In the genomic region with DNA sequence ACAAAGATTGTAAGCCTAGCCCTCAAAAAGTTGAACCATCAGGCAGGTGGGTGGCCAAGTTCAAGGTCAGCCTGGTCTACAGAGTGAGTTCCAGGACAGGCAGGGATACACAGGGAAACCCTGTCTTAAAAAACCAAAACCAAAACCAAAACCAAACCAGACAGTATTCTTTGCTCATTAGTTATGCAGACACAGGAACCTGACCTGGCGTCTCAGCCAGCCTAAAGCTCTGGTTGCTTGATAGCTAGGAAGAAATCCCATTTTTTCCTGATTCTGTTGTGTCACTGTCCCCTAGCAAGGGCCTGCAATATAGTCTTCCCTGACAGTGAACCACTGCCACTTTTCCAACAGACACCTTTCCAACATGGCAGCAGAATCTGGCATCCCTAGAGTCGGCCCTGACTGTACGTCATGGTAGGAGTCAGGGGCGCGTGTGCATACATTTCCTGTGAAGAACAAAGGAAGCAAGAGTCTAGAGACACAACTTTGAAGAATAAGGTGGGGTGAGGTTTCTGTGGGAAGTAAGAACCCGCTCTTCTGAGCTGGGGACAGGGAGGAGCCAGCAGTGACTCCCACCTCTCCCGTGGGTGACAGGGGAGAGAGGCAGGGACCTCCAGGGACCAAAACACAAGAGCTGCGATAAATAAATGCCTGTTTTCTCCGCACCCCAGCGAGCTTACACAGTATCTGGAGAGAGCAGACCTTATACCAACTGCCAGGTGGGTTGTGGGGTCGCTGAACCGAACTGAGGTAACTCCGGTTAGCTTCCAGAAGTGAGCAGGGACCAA, we compare ENCODE assay signal across 11 mouse cellular contexts. TPM values are rescaled to one million over a fixed set of nuclear protein-coding genes. Genes with fewer than 3 reads are reported as not detected.
A peak's percentile ranks its signal among the peaks of the same experiment; 100 is the strongest.
DNase-seq lines count a peak whose midpoint lies in the region; ATAC-seq and TF ChIP-seq lines count a peak whose summit lies in the region.
"Had no signal": no experiment of that assay in that cellular context is flagged by ENCODE, and none has a peak within 500 bp of the region (broad histone marks: within the 10 kb centered on the region; RNA-seq: fewer than 3 reads in every experiment).

No protein-coding gene starts in this region.

- peaks cover 37% of the 10 kb centered on the region for H3K36me3 ChIP-seq in heart, embryonic 11.5 days (ENCODE audit: control insufficient read depth, insufficient read depth, low read length)
- peaks cover 69 to 93% of the 10 kb centered on the region in 2 experiments for H3K36me3 ChIP-seq in CH12.LX (replicated peaks in 1 of 2; ENCODE audit: control insufficient read depth in 1 of 2, insufficient read depth in 1 of 2, low read length in 1 of 2)
- H3K36me3 ChIP-seq in heart, postnatal 0 days (replicated peaks; ENCODE audit: control insufficient read depth, insufficient read depth, low read length) = peaks cover 79% of the 10 kb centered on the region
- H3K36me3 ChIP-seq in splenic B cell, adult 2 months (ENCODE audit: control insufficient read depth, insufficient read depth, low read length, poor library complexity, severe bottlenecking) = no peaks in the 10 kb centered on the region; the same call in 1 of the 2 replicates
- H3K36me3 ChIP-seq in forebrain, embryonic 10.5 days (replicated peaks) = peaks cover 94% of the 10 kb centered on the region

- TF ChIP-seq EP300 in CH12.LX (IDR thresholded peaks at IDR 0.05; ENCODE audit: low read length) = no peak
- TF ChIP-seq EP300 in heart, postnatal 0 days (IDR thresholded peaks at IDR 0.05; ENCODE audit: low read depth) = no peak

- in situ Hi-C loops in CH12.LX (cut with MboI; ENCODE audit: low pct_ligation_motif_present, low pct_unique_long_range_greater_than_20kb, low sequenced_read_pairs) = loop anchor here (5.0 to 25.0 kb wide), 2 partner anchors 88 to 213 kb away; a partner anchor contains a TSS

- peak overlapping the region; percentile 60; the same call in 1 of the 2 replicates for H3K27ac ChIP-seq in heart, embryonic 11.5 days (ENCODE audit: low read depth, low read length)
- H3K27ac ChIP-seq in CH12.LX (ENCODE audit: insufficient read depth, low read depth) = peak overlapping the region; percentile 24
- peak overlapping the region; percentile 72 for H3K27ac ChIP-seq in heart, postnatal 0 days (ENCODE audit: low read depth)
- H3K27ac ChIP-seq in forebrain, embryonic 10.5 days = no peak overlapping the region
- H3K27ac ChIP-seq: hindbrain, postnatal 0 days had no signal

- WGBS in heart, embryonic 11.5 days (ENCODE audit: insufficient replicate concordance) = 86% methylated on average over 13 of the region's 13 CpGs
- WGBS in heart, postnatal 0 days = 74% methylated on average over 13 of the region's 13 CpGs
- 92% methylated on average over 13 of the region's 13 CpGs for WGBS in forebrain, embryonic 10.5 days

- no peak for ATAC-seq in heart, embryonic 11.5 days (replicated peaks; ENCODE audit: insufficient number of reproducible peaks, low FRiP score, low TSS enrichment)
- ATAC-seq in heart, postnatal 0 days (ENCODE audit: insufficient read depth, low read depth) = no peak
- ATAC-seq: forebrain, postnatal 0 days; hindbrain, postnatal 0 days had no signal

- no peak for TF ChIP-seq CTCF in CH12.LX (conservative IDR thresholded peaks at IDR 0.05 in 1 of 2, IDR thresholded peaks at IDR 0.05 in 1 of 2; ENCODE audit: low read depth in 2 of 2, low read length in 2 of 2)
- no peak for TF ChIP-seq CTCF in heart, postnatal 0 days (IDR thresholded peaks at IDR 0.05; ENCODE audit: low read depth)

- intact Hi-C loops in heart, postnatal 10 days (cut with DNase I) = no loop called here

- H3K4me3 ChIP-seq in heart, embryonic 11.5 days (ENCODE audit: low read depth, low read length) = no peak overlapping the region
- no peak overlapping the region for H3K4me3 ChIP-seq in CH12.LX (replicated peaks in 1 of 3; ENCODE audit: low read depth in 2 of 3, low read length in 2 of 3, poor library complexity in 1 of 3)
- H3K4me3 ChIP-seq in heart, postnatal 0 days (ENCODE audit: low read depth, low read length) = no peak overlapping the region
- no peak overlapping the region for H3K4me3 ChIP-seq in forebrain, embryonic 10.5 days

- peaks cover 28% of the 10 kb centered on the region for H3K4me1 ChIP-seq in heart, embryonic 11.5 days (ENCODE audit: control insufficient read depth, insufficient read depth, low read length)
- H3K4me1 ChIP-seq in CH12.LX (ENCODE audit: control insufficient read depth in 1 of 2, insufficient read depth in 2 of 2) = peaks cover 4 to 34% of the 10 kb centered on the region in 2 experiments; a peak in 3 of 4 replicates
- H3K4me1 ChIP-seq in heart, postnatal 0 days (ENCODE audit: control insufficient read depth, insufficient read depth) = peaks cover 20% of the 10 kb centered on the region
- peaks cover 29% of the 10 kb centered on the region for H3K4me1 ChIP-seq in forebrain, embryonic 10.5 days

- H3K9ac ChIP-seq in heart, embryonic 11.5 days (ENCODE audit: low read depth, low read length) = no peak overlapping the region
- H3K9ac ChIP-seq in CH12.LX (ENCODE audit: insufficient read depth, low read depth) = no peak overlapping the region
- H3K9ac ChIP-seq in heart, postnatal 0 days (replicated peaks; ENCODE audit: low read depth, low read length) = no peak overlapping the region
- H3K9ac ChIP-seq: forebrain, postnatal 0 days had no signal

- no peaks in the 10 kb centered on the region for H3K79me2 ChIP-seq in CH12.LX (replicated peaks; ENCODE audit: control insufficient read depth, extremely low read depth, insufficient read depth, poor library complexity, severe bottlenecking)

- H3K27me3 ChIP-seq in heart, embryonic 11.5 days (ENCODE audit: control insufficient read depth, insufficient read depth, low read length) = no peaks in the 10 kb centered on the region
- no peaks in the 10 kb centered on the region for H3K27me3 ChIP-seq in CH12.LX (replicated peaks)
- H3K27me3 ChIP-seq in heart, postnatal 0 days (ENCODE audit: control insufficient read depth, insufficient read depth, low read length) = no peaks in the 10 kb centered on the region
- H3K27me3 ChIP-seq in splenic B cell, adult 2 months (ENCODE audit: control insufficient read depth, insufficient read depth, low read length, poor library complexity, severe bottlenecking) = no peaks in the 10 kb centered on the region
- no peaks in the 10 kb centered on the region for H3K27me3 ChIP-seq in forebrain, embryonic 10.5 days (ENCODE audit: poor library complexity, severe bottlenecking)

- no peaks in the 10 kb centered on the region for H3K9me3 ChIP-seq in heart, embryonic 11.5 days (replicated peaks; ENCODE audit: control insufficient read depth, low read length)
- no peaks in the 10 kb centered on the region for H3K9me3 ChIP-seq in CH12.LX (replicated peaks; ENCODE audit: low read length)
- H3K9me3 ChIP-seq in heart, postnatal 0 days (replicated peaks; ENCODE audit: control insufficient read depth, low read length) = no peaks in the 10 kb centered on the region
- H3K9me3 ChIP-seq in forebrain, embryonic 10.5 days = no peaks in the 10 kb centered on the region

- no peak for DNase-seq in heart, postnatal 10 days
- DNase-seq in CH12.LX (ENCODE audit: extremely low read depth) = no peak
- no peak for DNase-seq in heart, postnatal 0 days (ENCODE audit: low spot score)
- peak; percentile 25 for DNase-seq in splenic B cell, adult 2 months (ENCODE audit: low read depth, low spot score)
- DNase-seq in left cerebral cortex, adult 8-10 months (ENCODE audit: low spot score in 2 of 2) = no peak
- DNase-seq in right cerebral cortex, adult 2 months (ENCODE audit: low spot score in 2 of 2) = no peak
- DNase-seq in forebrain, embryonic 10.5 days (ENCODE audit: extremely low spot score, low spot score) = no peak
- DNase-seq: adrenal gland, postnatal 25 days; forebrain, postnatal 0 days had no signal

- dilution Hi-C loops in CH12.LX (cut with MboI; ENCODE audit: extremely low pct_ligation_motif_present, extremely low pct_unique_long_range_greater_than_20kb, low sequenced_read_pairs) = no loop called here

- TF ChIP-seq RAD21 in CH12.LX (IDR thresholded peaks at IDR 0.05; ENCODE audit: low read depth, low read length) = no peak

- no peak overlapping the region for H3K4me2 ChIP-seq in heart, embryonic 11.5 days
- no peak overlapping the region for H3K4me2 ChIP-seq in CH12.LX (ENCODE audit: insufficient read depth, low read depth, poor library complexity, severe bottlenecking)
- H3K4me2 ChIP-seq in heart, postnatal 0 days (ENCODE audit: low read depth, low read length) = no peak overlapping the region

- TF ChIP-seq POLR2A in CH12.LX (IDR thresholded peaks at IDR 0.05; ENCODE audit: low read depth, low read length) = no peak

RNA-seq across cellular contexts. Expression of a gene that starts 10.5 kb away (rescaled TPM):
- 26.8 TPM in 2 replicates for polyA plus RNA-seq in heart, embryonic 11.5 days (2014; fragmentation: Nextera tagmentation; extraction: Ambion mirVana)
- 10 to 100 TPM; 17.2 to 19.0 TPM for total RNA-seq in heart, postnatal 10 days (2021)
- total RNA-seq in CH12.LX (2012; rRNA removed) (28.0 and 40.1 TPM in 2 replicates), CH12.LX (2014; rRNA removed) (24.0 and 24.4 TPM in 2 replicates)
- polyA plus RNA-seq in CH12.LX (2012; ENCODE audit: insufficient read length, low read depth) = 57.4 and 60.5 TPM in 2 replicates
- 14.3 and 17.4 TPM in 2 replicates for total RNA-seq in heart, postnatal 0 days (2014; rRNA removed; ENCODE audit: low replicate concordance)
- 15.8 and 19.9 TPM in 2 replicates for polyA plus RNA-seq in heart, postnatal 0 days (2015; fragmentation: Nextera tagmentation; extraction: Ambion mirVana)
- 10 to 100 TPM; 15.7 to 19.0 (median 17.1) TPM for total RNA-seq in left cerebral cortex, adult 8-10 months (2022)
- polyA plus RNA-seq in forebrain, embryonic 10.5 days (2016; fragmentation: Nextera tagmentation; extraction: Ambion mirVana) = 43.2 and 45.4 TPM in 2 replicates

RNA-seq across cellular contexts. Expression of a gene that starts 10.6 kb away (rescaled TPM):
- polyA plus RNA-seq in heart, embryonic 11.5 days (2014; fragmentation: Nextera tagmentation; extraction: Ambion mirVana) = 30.3 and 36.4 TPM in 2 replicates
- 10 to 100 TPM; 21.9 to 23.0 TPM for total RNA-seq in heart, postnatal 10 days (2021)
- total RNA-seq in CH12.LX (2012; rRNA removed) (30.5 and 31.0 TPM in 2 replicates), CH12.LX (2014; rRNA removed) (42.5 and 43.5 TPM in 2 replicates)
- 31.1 and 31.2 TPM in 2 replicates for polyA plus RNA-seq in CH12.LX (2012; ENCODE audit: insufficient read length, low read depth)
- total RNA-seq in heart, postnatal 0 days (2014; rRNA removed; ENCODE audit: low replicate concordance) = 26.5 and 30.1 TPM in 2 replicates
- polyA plus RNA-seq in heart, postnatal 0 days (2015; fragmentation: Nextera tagmentation; extraction: Ambion mirVana) = 21.8 and 26.3 TPM in 2 replicates
- 10 to 100 TPM; 26.3 to 34.7 (median 27.2) TPM for total RNA-seq in left cerebral cortex, adult 8-10 months (2022)
- polyA plus RNA-seq in forebrain, embryonic 10.5 days (2016; fragmentation: Nextera tagmentation; extraction: Ambion mirVana) = 43.4 and 47.5 TPM in 2 replicates

RNA-seq across cellular contexts. Expression of a gene that starts 10.6 kb away (rescaled TPM):
- polyA plus RNA-seq in heart, embryonic 11.5 days (2014; fragmentation: Nextera tagmentation; extraction: Ambion mirVana) = 1.6 and 1.8 TPM in 2 replicates
- 1 to 10 TPM; 3.0 to 3.5 TPM for total RNA-seq in heart, postnatal 10 days (2021)
- total RNA-seq in CH12.LX (2012; rRNA removed) = 1.7 and 1.8 TPM in 2 replicates
- total RNA-seq in CH12.LX (2014; rRNA removed) = 1.8 and 2.5 TPM in 2 replicates
- 1.1 and 2.6 TPM in 2 replicates for polyA plus RNA-seq in CH12.LX (2012; ENCODE audit: insufficient read length, low read depth)
- 2.3 TPM in 1 of 2 replicates, not detected in the other for total RNA-seq in heart, postnatal 0 days (2014; rRNA removed; ENCODE audit: low replicate concordance)
- 1.4 and 1.7 TPM in 2 replicates for polyA plus RNA-seq in heart, postnatal 0 days (2015; fragmentation: Nextera tagmentation; extraction: Ambion mirVana)
- total RNA-seq in left cerebral cortex, adult 8-10 months (2022) = 1 to 10 TPM; 3.8 to 9.6 (median 6.6) TPM
- polyA plus RNA-seq in forebrain, embryonic 10.5 days (2016; fragmentation: Nextera tagmentation; extraction: Ambion mirVana) = 1.5 and 1.9 TPM in 2 replicates

RNA-seq across cellular contexts. Expression of a gene that starts 29.7 kb away (rescaled TPM):
- polyA plus RNA-seq in heart, embryonic 11.5 days (2014; fragmentation: Nextera tagmentation; extraction: Ambion mirVana) = 2.7 and 3.7 TPM in 2 replicates
- 1 to 10 TPM; 5.4 to 5.5 TPM for total RNA-seq in heart, postnatal 10 days (2021)
- 2.6 and 3.4 TPM in 2 replicates for total RNA-seq in CH12.LX (2012; rRNA removed)
- total RNA-seq in CH12.LX (2014; rRNA removed) = 2.6 and 2.7 TPM in 2 replicates
- 3.7 and 4.3 TPM in 2 replicates for polyA plus RNA-seq in CH12.LX (2012; ENCODE audit: insufficient read length, low read depth)
- total RNA-seq in heart, postnatal 0 days (2014; rRNA removed; ENCODE audit: low replicate concordance) = 3.5 and 10.8 TPM in 2 replicates
- polyA plus RNA-seq in heart, postnatal 0 days (2015; fragmentation: Nextera tagmentation; extraction: Ambion mirVana) = 1.4 TPM in 2 replicates
- total RNA-seq in left cerebral cortex, adult 8-10 months (2022) = 10 to 100 TPM; 10.2 to 13.4 (median 11.6) TPM
- polyA plus RNA-seq in forebrain, embryonic 10.5 days (2016; fragmentation: Nextera tagmentation; extraction: Ambion mirVana) = 5.0 and 6.0 TPM in 2 replicates
